Mouse (Mus musculus) liver, embryonic 14.5 days (tissue): Measurements from ENCODE around the gene Sstr3. TPM values are rescaled to one million over a fixed set of nuclear protein-coding genes. Genes with fewer than 3 reads are reported as not detected.

ENCODE experiments used
- ATAC-seq: fragments of 200-750 bp; cut with Nextera tagmentation; 2 replicates; pipeline ENCODE4 v1.8.0; 2017; ENCODE audit warnings: moderate number of reproducible peaks, mild to moderate bottlenecking, moderate library complexity; ENCODE audit not compliant: insufficient read depth
- DNase-seq, 3 experiments: peaks; one replicate each; pipeline ENCODE4 v3.0.0-alpha.2; 2012 to 2013; ENCODE audit warnings: low read depth in 3 of 3, low spot score in 3 of 3
- H3K27ac ChIP-seq: fragments of 300-500 bp; sonication (generic); 2 replicates; pipeline ENCODE4 v1.5.1; 2014; ENCODE audit warnings: moderate library complexity, mild to moderate bottlenecking, control low read depth, inconsistent platforms
- H3K27me3 ChIP-seq: fragments of 300-500 bp; sonication (generic); 2 replicates; pipeline ENCODE4 v1.6.1; 2014; ENCODE audit warnings: mild to moderate bottlenecking, low read length, moderate library complexity; ENCODE audit not compliant: control insufficient read depth, insufficient read depth
- H3K36me3 ChIP-seq: fragments of 300-500 bp; sonication (generic); replicated peaks from 2 replicates; pipeline ENCODE4 v1.6.1; 2014; ENCODE audit warnings: low read depth; ENCODE audit not compliant: control insufficient read depth, insufficient read depth
- H3K4me1 ChIP-seq, 2 experiments: fragments of 200-500 bp in 1 of 2; fragments of 300-500 bp in 1 of 2; sonication (generic) in 1 of 2; replicated peaks; 2 replicates each; pipeline ENCODE4 v1.6.1; 2012 to 2014; ENCODE audit warnings: antibody characterized with exemption in 1 of 2, inconsistent platforms in 1 of 2, low read length in 1 of 2; ENCODE audit not compliant: control insufficient read depth in 2 of 2, insufficient read depth in 2 of 2
- H3K4me2 ChIP-seq: fragments of 300-500 bp; sonication (generic); 2 replicates; pipeline ENCODE4 v1.6.1; 2014; ENCODE audit warnings: low read depth, mild to moderate bottlenecking, control low read depth, moderate library complexity
- H3K4me3 ChIP-seq, 2 experiments: fragments of 200-500 bp in 1 of 2; fragments of 300-500 bp in 1 of 2; sonication (generic) in 1 of 2; 2 replicates each; pipeline ENCODE4 v1.5.1; 2012 to 2014; ENCODE audit warnings: low read depth in 2 of 2, low read length in 2 of 2, mild to moderate bottlenecking in 2 of 2, control low read depth in 1 of 2, inconsistent platforms in 1 of 2, moderate library complexity in 1 of 2; ENCODE audit not compliant: insufficient read depth in 1 of 2
- H3K9ac ChIP-seq: fragments of 300-500 bp; sonication (generic); replicated peaks from 2 replicates; pipeline ENCODE4 v1.6.1; 2014; ENCODE audit warnings: mild to moderate bottlenecking, control low read depth, moderate library complexity
- H3K9me3 ChIP-seq: fragments of 300-500 bp; sonication (generic); 2 replicates; pipeline ENCODE4 v1.6.1; 2016; ENCODE audit warnings: low read length, mixed read lengths; ENCODE audit not compliant: control insufficient read depth
- CTCF ChIP-seq: IDR thresholded peaks from 2 replicates; pipeline ENCODE4 v1.5.1; 2016; ENCODE audit warnings: antibody characterized with exemption, low read depth, control low read depth
- EP300 ChIP-seq: IDR thresholded peaks from 2 replicates; pipeline ENCODE4 v1.6.1; 2016; ENCODE audit warnings: antibody characterized with exemption, low read depth
- WGBS: fragments of 180-500 bp; shearing (Covaris S2); extraction: QIAGEN DNeasy Blood & Tissue Kit; methylation state at CpG from one replicate; pipeline ENCODE4 v1.1.7; 2014; ENCODE audit not compliant: insufficient replicate concordance; 5-methylcytosine and 5-hydroxymethylcytosine counted together
- polyA plus RNA-seq, 2 experiments: library from polyadenylated mRNA; depleted of rRNA in 1 of 2; stranded (reverse) in 1 of 2; unstranded in 1 of 2; fragments of >200 nt; fragmentation: Nextera tagmentation in 1 of 2; extraction: Ambion mirVana in 1 of 2; gene quantifications; 2 replicates each; pipeline versions ENCODE4 v1.2.1 to v1.2.3; 2012 to 2014

Gene Sstr3
- polyA plus RNA-seq, 2 experiments = 0.01 to 0.03 TPM

GRCm38 (mm10) chr15:78589936-78590335 is 45.5 kb upstream of the Sstr3 start:
- TF ChIP-seq EP300 (no peak), CTCF (no peak)
- DNase-seq (no peak), ATAC-seq (no peak)
- Histone ChIP-seq H3K36me3 (no peaks in the 10 kb centered on the region), H3K4me1 (peaks cover 0 to 8% of the 10 kb centered on the region in 2 experiments; a peak in 2 of 4 replicates), H3K4me2 (no peak overlapping the region), H3K4me3 (no peak overlapping the region), H3K9ac (no peak overlapping the region), H3K9me3 (no peaks in the 10 kb centered on the region), H3K27ac (no peak overlapping the region), H3K27me3 (no peaks in the 10 kb centered on the region)
- WGBS = 37% methylated on average over 6 of the region's 6 CpGs

GRCm38 (mm10) chr15:78588900-78589299 is 44.4 kb upstream of the Sstr3 start:
- Histone ChIP-seq H3K4me1 (peaks cover 0 to 8% of the 10 kb centered on the region in 2 experiments; a peak in 2 of 4 replicates), H3K4me2 (no peak overlapping the region)
- no peak for DNase-seq

GRCm38 (mm10) chr15:78588049-78588448 is 43.6 kb upstream of the Sstr3 start:
- no peak for TF ChIP-seq CTCF
- no peak for TF ChIP-seq EP300
- Histone ChIP-seq H3K4me1 (peaks cover 0 to 8% of the 10 kb centered on the region in 2 experiments; a peak in 2 of 4 replicates), H3K4me2 (no peak overlapping the region), H3K9ac (no peak overlapping the region), H3K27me3 (no peaks in the 10 kb centered on the region), H3K36me3 (no peaks in the 10 kb centered on the region), H3K9me3 (no peaks in the 10 kb centered on the region), H3K4me3 (no peak overlapping the region), H3K27ac (no peak overlapping the region)
- 0 out of 2 replicates have a peak, but pooled peaks have one; percentile 28 for ATAC-seq
- no peak for DNase-seq
- WGBS = 15% methylated on average over 4 of the region's 4 CpGs

More at GRCm38 (mm10) chr15:78588900-78589299, 44.4 kb upstream of the Sstr3 start:
- Histone ChIP-seq H3K36me3 (no peaks in the 10 kb centered on the region), H3K27ac (no peak overlapping the region), H3K4me3 (no peak overlapping the region), H3K9me3 (no peaks in the 10 kb centered on the region), H3K27me3 (no peaks in the 10 kb centered on the region), H3K9ac (no peak overlapping the region)
- no peak for TF ChIP-seq EP300
- TF ChIP-seq CTCF = no peak
- 39% methylated on average over 4 of the region's 4 CpGs for WGBS
- peak; percentile 27; the same call in 1 of the 2 replicates for ATAC-seq

GRCm38 (mm10) chr15:78587050-78587994 is 42.8 kb upstream of the Sstr3 start:
- H3K4me2 ChIP-seq = no peak overlapping the region
- no peak for TF ChIP-seq EP300
- TF ChIP-seq CTCF = peak; percentile 97
- no peaks in the 10 kb centered on the region for H3K9me3 ChIP-seq
- 51% methylated on average over 18 of the region's 18 CpGs for WGBS
- H3K4me3 ChIP-seq = no peak overlapping the region
- H3K27ac ChIP-seq = no peak overlapping the region
- peaks cover 0 to 8% of the 10 kb centered on the region in 2 experiments; a peak in 2 of 4 replicates for H3K4me1 ChIP-seq
- ATAC-seq (peak; percentile 60; the same call in 1 of the 2 replicates), DNase-seq (peak in 1 of 3 experiments; percentile 57)
- no peak overlapping the region for H3K9ac ChIP-seq
- H3K36me3 ChIP-seq = no peaks in the 10 kb centered on the region
- no peaks in the 10 kb centered on the region for H3K27me3 ChIP-seq

- no peaks in the 10 kb centered on the region for H3K36me3 ChIP-seq
- WGBS = 59% methylated on average over 7 of the region's 7 CpGs
- ATAC-seq (no peak), DNase-seq (no peak)
- no peak overlapping the region for H3K4me2 ChIP-seq
- H3K4me1 ChIP-seq = peaks cover 5 to 18% of the 10 kb centered on the region in 2 experiments
- H3K4me3 ChIP-seq = no peak overlapping the region
- no peak overlapping the region for H3K27ac ChIP-seq
- no peak for TF ChIP-seq EP300
- H3K27me3 ChIP-seq = no peaks in the 10 kb centered on the region
- no peaks in the 10 kb centered on the region for H3K9me3 ChIP-seq
- no peak overlapping the region for H3K9ac ChIP-seq
Measured at GRCm38 (mm10) chr15:78585404-78585803, 40.9 kb upstream of the Sstr3 start.
